Mouse (Mus musculus) limb, embryonic 12.5 days (tissue): Measurements from ENCODE around the gene Aco2. TPM values are rescaled to one million over a fixed set of nuclear protein-coding genes. Genes with fewer than 3 reads are reported as not detected.

Experiments
- ATAC-seq: fragments of 200-750 bp; cut with Nextera tagmentation; 2 replicates; pipeline ENCODE4 v1.8.0; 2017; ENCODE audit warnings: low read depth, moderate TSS enrichment; ENCODE audit not compliant: insufficient number of reproducible peaks, insufficient read depth, low FRiP score, low TSS enrichment
- H3K27ac ChIP-seq: fragments of 300-500 bp; sonication (generic); 2 replicates; pipeline ENCODE4 v1.5.1; 2016; ENCODE audit warnings: mild to moderate bottlenecking, moderate library complexity
- H3K27me3 ChIP-seq: fragments of 300-500 bp; sonication (generic); 2 replicates; pipeline ENCODE4 v1.6.1; 2016; ENCODE audit warnings: mild to moderate bottlenecking, moderate library complexity
- H3K36me3 ChIP-seq: fragments of 300-500 bp; sonication (generic); 2 replicates; pipeline ENCODE4 v1.6.1; 2016; ENCODE audit warnings: mild to moderate bottlenecking, moderate library complexity
- H3K4me1 ChIP-seq: fragments of 300-500 bp; sonication (generic); replicated peaks from 2 replicates; pipeline ENCODE4 v1.6.1; 2016
- H3K4me2 ChIP-seq: fragments of 300-500 bp; sonication (generic); 2 replicates; pipeline ENCODE4 v1.6.1; 2016; ENCODE audit warnings: mild to moderate bottlenecking, moderate library complexity
- H3K4me3 ChIP-seq: fragments of 300-500 bp; sonication (generic); replicated peaks from 2 replicates; pipeline ENCODE4 v1.5.1; 2016; ENCODE audit warnings: mild to moderate bottlenecking
- H3K9ac ChIP-seq: fragments of 300-500 bp; sonication (generic); replicated peaks from 2 replicates; pipeline ENCODE4 v1.6.1; 2016; ENCODE audit warnings: mild to moderate bottlenecking, moderate library complexity
- H3K9me3 ChIP-seq: fragments of 300-500 bp; sonication (generic); 2 replicates; pipeline ENCODE4 v1.6.1; 2016; ENCODE audit warnings: mild to moderate bottlenecking, moderate library complexity
- WGBS: fragments of 180-500 bp; shearing (Covaris S2); methylation state at CpG from one replicate; pipeline ENCODE4 v1.1.7; 2016; 5-methylcytosine and 5-hydroxymethylcytosine counted together
- polyA plus RNA-seq: library from polyadenylated mRNA; unstranded; fragments of >200 nt; fragmentation: Nextera tagmentation; extraction: Ambion mirVana; gene quantifications from 2 replicates; pipeline ENCODE4 v1.2.1, GENCODE M21; 2016

Gene Aco2
- polyA plus RNA-seq, 1 experiment from 2014 or later = 139 TPM

DNA sequence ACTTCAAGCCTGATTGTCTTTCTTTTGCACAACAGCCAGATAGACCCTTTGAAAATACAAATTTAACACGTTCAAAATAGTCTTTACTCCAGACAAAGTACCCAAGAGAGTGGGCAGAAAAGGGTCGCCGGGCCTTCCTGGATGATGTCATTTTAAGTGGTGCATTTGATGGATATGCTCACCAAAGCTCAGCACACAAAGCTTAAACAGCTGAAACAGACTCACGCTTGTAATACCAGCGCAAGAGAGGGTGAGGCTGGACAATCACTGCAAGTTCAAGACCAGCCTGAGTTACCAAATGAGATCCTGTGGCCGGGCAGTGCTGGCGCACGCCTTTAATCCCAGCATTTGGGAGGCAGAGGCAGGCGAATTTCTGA, 54.3 kb downstream of the Aco2 start:
- Histone ChIP-seq H3K4me2 (peak overlapping the region; percentile 97), H3K9me3 (no peaks in the 10 kb centered on the region), H3K27ac (0 out of 2 replicates have a peak overlapping the region, but pooled peaks have one; percentile 9), H3K9ac (0 out of 2 replicates have a peak overlapping the region, but pooled peaks have one; percentile 18), H3K4me3 (peak overlapping the region; percentile 72), H3K27me3 (no peaks in the 10 kb centered on the region), H3K4me1 (peaks cover 16% of the 10 kb centered on the region), H3K36me3 (no peaks in the 10 kb centered on the region)
- no peak for ATAC-seq
- 37% methylated on average over 9 of the region's 9 CpGs for WGBS

DNA sequence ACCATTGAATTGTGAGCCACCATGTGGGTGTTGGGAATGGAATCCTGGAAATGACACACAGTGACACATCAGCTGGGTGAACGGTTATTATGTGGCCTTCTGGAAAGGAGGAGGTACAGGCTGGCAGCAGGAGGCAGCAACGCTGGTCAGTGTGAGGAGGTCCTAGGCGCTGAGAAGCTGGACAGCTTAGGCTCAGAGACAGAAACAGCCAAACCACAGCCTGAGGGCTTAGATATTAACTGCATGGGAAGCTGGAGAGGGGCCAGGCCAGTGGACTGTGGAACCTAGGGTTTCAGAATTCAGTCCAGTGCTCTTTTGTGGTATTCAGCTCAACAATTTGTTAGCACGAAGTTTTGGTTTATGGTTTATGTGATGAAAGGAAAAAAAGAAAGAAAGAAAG, 55.6 kb downstream of the Aco2 start:
- Histone ChIP-seq H3K4me1 (peaks cover 16% of the 10 kb centered on the region), H3K27ac (no peak overlapping the region), H3K9me3 (no peaks in the 10 kb centered on the region), H3K27me3 (no peaks in the 10 kb centered on the region), H3K36me3 (no peaks in the 10 kb centered on the region), H3K9ac (no peak overlapping the region), H3K4me2 (no peak overlapping the region), H3K4me3 (no peak overlapping the region)
- ATAC-seq = no peak
- WGBS = 57% methylated on average over 4 of the region's 4 CpGs

DNA sequence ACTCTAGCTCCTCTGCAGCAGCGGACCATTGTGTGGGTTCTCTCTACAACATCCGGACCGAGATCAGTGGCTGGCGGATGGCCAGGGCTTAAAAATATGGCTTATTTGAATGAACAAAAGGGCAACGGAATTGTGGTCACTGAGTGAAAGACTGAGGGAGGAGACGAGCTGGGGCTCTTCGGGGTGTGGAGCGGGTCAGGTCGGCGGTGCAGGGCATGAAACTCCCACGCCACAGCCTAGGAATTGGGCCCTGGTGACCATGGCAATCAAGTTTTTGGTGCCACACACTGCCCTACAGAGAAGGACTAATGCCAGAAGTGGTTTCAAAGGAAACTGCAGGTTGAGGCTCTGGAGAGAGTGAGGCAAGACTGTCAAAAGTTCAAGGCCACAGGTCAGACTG, 56.2 kb downstream of the Aco2 start:
- no peak for ATAC-seq
- H3K27ac ChIP-seq = no peak overlapping the region
- 80% methylated on average over 11 of the region's 11 CpGs for WGBS

DNA sequence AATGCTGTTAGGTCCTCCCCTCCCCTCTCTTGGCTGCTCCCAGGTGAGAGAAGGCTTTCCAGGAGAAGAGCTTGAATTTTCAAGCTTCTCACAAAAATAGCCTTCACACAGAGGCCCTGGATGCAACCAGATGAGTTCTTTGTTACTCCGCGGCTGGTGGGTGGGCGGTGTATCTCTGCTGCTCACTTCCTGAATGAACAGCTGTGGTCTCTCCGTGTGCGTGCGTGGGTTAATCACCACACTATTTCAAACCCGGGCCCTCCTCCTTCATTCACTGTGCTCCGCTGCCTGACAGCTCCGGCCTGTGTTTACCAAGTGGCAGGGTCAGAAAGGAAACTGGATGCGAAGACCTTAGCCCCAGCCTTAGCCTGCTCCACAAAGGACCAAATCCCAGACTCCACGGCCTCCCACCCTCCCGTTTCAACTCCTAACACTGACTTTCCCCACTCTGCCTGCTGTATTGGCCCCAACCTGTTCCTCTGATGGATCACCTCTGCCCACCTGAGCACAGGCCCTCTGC, 60.9 kb downstream of the Aco2 start:
- no peak overlapping the region for H3K9ac ChIP-seq
- no peak overlapping the region for H3K4me3 ChIP-seq
- H3K27ac ChIP-seq = no peak overlapping the region; the same call in 1 of the 2 replicates
- H3K9me3 ChIP-seq = no peaks in the 10 kb centered on the region
- no peak overlapping the region for H3K4me2 ChIP-seq
- WGBS = 47% methylated on average over 12 of the region's 12 CpGs
- peaks cover 22% of the 10 kb centered on the region for H3K4me1 ChIP-seq
- no peaks in the 10 kb centered on the region for H3K36me3 ChIP-seq
- ATAC-seq = no peak
- H3K27me3 ChIP-seq = peaks cover 7% of the 10 kb centered on the region

More for the DNA sequence above, 56.2 kb downstream of the Aco2 start:
- Histone ChIP-seq H3K4me3 (no peak overlapping the region), H3K9me3 (no peaks in the 10 kb centered on the region), H3K4me1 (peaks cover 16% of the 10 kb centered on the region), H3K27me3 (no peaks in the 10 kb centered on the region), H3K4me2 (no peak overlapping the region), H3K36me3 (no peaks in the 10 kb centered on the region), H3K9ac (no peak overlapping the region)

DNA sequence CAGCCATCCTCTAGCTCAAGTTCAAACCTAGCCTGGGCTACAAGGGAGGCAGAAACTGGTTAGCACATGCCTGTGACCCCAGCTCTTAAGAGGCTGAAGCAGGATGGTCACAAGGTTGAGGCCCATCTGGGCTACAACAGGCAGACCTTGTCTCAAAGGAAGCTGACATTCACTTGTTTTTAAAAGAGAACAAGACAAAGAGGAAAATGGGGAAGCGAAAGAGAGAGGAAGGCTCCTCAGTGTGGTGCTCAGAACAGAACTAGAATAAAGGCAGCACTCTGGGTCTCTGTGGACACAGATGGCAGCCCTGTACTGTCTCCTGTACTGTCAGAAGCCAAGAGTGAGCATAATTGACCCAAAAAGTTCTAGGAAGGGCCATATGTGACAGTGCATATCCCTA, 61.9 kb downstream of the Aco2 start:
- no peak overlapping the region for H3K9ac ChIP-seq
- WGBS = 93% methylated on average over 1 of the region's 1 CpGs

DNA sequence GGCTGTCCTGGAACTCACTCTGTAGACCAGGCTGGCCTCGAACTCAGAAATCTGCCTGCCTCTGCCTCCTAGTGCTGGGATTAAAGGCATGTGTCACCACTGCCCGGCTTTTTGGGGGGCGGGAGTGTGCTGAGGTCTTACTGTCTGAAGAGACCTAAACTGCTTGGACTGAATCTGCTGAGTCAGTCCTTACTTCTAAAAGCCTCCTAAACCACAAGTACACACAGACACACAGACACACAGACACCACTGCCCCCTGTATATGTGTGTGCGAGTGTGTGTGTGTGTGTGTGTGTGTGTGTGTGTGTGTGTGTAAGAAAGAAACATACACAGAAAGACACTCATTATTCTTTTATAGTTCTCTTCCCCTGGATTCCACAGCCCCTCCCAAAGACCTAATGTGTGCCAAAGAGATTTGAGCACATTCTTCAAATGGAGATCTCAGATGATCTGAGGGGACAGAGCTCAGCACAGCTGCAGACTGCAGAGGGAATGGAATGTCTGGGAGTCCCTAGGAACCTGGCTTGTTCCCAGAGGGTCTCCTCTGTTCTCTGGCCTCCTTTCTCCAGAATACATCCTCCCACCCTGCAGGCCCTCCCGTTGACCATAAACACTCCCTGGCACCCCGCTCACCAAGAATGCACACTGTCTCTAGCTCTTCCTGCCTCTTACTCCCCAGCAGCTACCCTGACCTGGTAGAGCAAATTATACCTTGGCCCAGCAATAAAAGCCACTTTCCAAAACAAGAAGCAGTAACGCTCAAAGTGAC, 63.9 kb downstream of the Aco2 start:
- Histone ChIP-seq H3K9me3 (no peaks in the 10 kb centered on the region), H3K4me1 (peaks cover 32% of the 10 kb centered on the region), H3K4me2 (peak overlapping the region; percentile 72), H3K4me3 (peak overlapping the region; percentile 49), H3K27me3 (peaks cover 7% of the 10 kb centered on the region), H3K36me3 (no peaks in the 10 kb centered on the region), H3K9ac (peak overlapping the region; percentile 61; the same call in 1 of the 2 replicates), H3K27ac (0 out of 2 replicates have a peak overlapping the region, but pooled peaks have one; percentile 56)
- WGBS = 50% methylated on average over 7 of the region's 7 CpGs
- no peak for ATAC-seq

More for the DNA sequence above, 61.9 kb downstream of the Aco2 start:
- Histone ChIP-seq H3K4me1 (peaks cover 32% of the 10 kb centered on the region), H3K27ac (no peak overlapping the region), H3K4me2 (no peak overlapping the region), H3K4me3 (no peak overlapping the region), H3K9me3 (no peaks in the 10 kb centered on the region), H3K36me3 (no peaks in the 10 kb centered on the region), H3K27me3 (peaks cover 7% of the 10 kb centered on the region)
- no peak for ATAC-seq

DNA sequence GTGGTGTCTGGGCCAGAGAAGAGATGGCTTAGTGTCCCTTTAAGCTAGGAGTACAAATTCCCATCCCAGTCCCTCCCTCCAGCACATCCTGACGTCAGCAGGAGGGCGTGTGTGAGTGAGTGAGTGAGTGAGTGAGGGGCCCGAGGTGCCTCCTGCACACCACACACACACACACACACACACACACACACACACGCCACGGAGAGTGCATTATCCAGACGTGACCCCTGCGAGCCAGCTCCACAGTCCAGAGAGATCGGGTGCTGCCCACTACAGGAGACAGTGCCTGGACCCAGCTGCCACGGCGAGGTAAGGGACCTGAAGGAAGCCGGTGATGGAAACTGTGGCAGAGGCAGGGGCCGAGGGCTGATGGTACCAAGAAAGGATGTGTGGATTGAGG, 64.6 kb downstream of the Aco2 start, which contains the start of gene Csdc2:
Csdc2 (plus strand) TSS at position 81 of the 400 bp plus-strand sequence.
- peak; percentile 55 for ATAC-seq
- H3K4me1 ChIP-seq = peaks cover 32% of the 10 kb centered on the region
- 0 out of 2 replicates have a peak within 1 kb of the TSS, but pooled peaks have one; percentile 56 for H3K27ac ChIP-seq
- WGBS = 0% methylated on average over 12 of the region's 12 CpGs
- H3K4me3 ChIP-seq = peak within 1 kb of the TSS; percentile 49
- H3K9me3 ChIP-seq = no peaks in the 10 kb centered on the region
- H3K27me3 ChIP-seq = peaks cover 7% of the 10 kb centered on the region
- peak within 1 kb of the TSS; percentile 61 for H3K9ac ChIP-seq
- H3K36me3 ChIP-seq = no peaks in the 10 kb centered on the region
- peak within 1 kb of the TSS; percentile 72 for H3K4me2 ChIP-seq

DNA sequence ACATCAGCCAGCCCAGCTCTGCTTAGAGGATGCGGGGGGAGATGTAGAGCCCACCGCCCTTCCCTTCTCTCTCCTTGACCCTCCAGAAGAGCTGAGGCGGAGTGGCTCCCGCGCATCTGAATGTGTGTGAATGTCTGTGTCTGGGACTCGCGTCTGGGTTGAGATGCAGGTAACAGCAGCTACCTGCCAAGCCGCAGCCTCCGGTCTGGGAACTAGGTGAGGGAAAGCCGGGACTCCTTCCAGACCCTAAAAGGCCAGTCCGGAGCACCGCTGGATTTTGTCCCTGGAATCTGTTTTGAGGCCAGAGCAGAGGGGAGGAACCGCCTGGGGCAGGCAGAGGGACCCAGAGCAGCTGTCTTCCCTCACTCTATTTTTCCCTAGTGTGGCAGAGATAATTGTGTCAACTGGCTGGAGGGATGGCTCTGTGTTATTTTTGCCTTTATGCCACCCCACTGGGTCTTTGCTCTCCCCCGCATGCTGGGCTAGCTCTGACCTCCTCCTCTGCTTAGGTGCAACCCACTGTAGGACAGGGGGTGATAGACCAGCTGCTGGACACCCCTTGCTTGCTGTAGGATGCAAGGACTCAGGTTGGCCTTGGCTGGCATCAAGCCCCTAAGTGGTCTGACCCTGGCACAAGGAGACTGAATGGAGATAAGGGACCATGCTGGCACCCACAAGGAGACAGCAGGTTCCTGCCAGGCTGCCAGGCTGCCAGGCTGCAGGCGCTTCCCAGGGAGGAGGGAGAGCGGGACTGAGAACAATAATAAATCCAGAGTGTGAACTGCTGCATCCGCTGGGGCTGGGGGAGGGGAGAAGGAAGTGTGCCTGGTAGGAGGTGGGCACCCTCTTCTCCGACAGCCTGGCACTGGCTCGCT, 65.2 kb downstream of the Aco2 start:
- WGBS = 11% methylated on average over 19 of the region's 19 CpGs
- Histone ChIP-seq H3K4me2 (peak overlapping the region; percentile 72), H3K27me3 (peaks cover 7% of the 10 kb centered on the region), H3K27ac (no peak overlapping the region), H3K4me1 (peaks cover 32% of the 10 kb centered on the region), H3K9me3 (no peaks in the 10 kb centered on the region), H3K36me3 (no peaks in the 10 kb centered on the region), H3K4me3 (peak overlapping the region; percentile 49), H3K9ac (peak overlapping the region; percentile 61)
- peak; percentile 18; the same call in 1 of the 2 replicates for ATAC-seq

DNA sequence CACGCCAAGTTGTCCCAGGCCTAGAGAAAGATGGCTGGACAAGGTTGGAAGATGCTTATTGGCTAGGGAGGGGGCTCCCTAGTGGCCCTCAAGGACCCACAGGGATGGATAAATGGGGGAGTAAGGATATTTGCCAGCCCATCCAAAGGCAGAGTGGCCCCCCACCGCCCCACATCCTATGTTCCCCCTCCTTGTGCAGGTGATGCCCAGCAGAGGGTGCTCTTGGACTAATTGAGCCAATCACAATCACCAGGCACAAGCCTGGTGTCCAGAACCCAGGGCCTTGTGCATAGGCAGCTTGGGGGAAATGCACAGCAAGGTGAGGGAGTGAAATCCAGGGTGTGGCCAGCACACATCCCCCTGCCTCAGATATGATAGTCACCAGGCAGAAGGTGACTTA, 66.1 kb downstream of the Aco2 start:
- Histone ChIP-seq H3K4me3 (no peak overlapping the region), H3K4me2 (no peak overlapping the region; the same call in 1 of the 2 replicates), H3K27me3 (peaks cover 7% of the 10 kb centered on the region), H3K27ac (no peak overlapping the region), H3K9ac (no peak overlapping the region), H3K4me1 (peaks cover 36% of the 10 kb centered on the region), H3K36me3 (no peaks in the 10 kb centered on the region), H3K9me3 (no peaks in the 10 kb centered on the region)
- WGBS = 37% methylated on average over 2 of the region's 2 CpGs
- ATAC-seq = no peak

DNA sequence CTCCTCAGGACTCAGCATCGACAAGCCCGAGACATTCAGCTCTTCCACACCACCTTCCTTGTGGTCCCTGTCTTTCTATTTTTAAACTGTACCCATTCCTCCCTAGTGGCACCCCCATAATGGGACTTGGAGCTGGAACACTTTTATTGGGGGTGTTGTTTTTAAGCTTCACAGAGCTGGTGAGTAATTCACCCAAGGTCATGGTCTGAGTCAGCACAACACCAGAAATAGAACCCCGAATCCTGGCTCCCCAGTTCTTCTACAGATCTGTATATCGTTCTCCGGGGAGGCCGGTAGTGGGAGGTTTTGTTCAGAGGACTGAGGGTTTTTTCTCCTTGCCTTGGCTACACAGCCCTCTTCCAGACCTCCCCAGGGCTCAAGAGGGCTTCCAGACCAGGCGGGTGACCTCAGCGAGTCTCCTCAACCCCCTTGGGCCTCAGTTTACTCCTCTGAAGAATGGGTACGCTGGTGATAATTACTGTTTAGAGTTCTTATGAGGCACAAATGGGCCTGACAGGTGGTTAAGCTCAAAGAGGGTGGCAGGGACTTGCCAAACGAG, 67.1 kb downstream of the Aco2 start:
- H3K27me3 ChIP-seq = peaks cover 7% of the 10 kb centered on the region
- ATAC-seq = no peak
- WGBS = 85% methylated on average over 10 of the region's 10 CpGs

More for the DNA sequence above, 67.1 kb downstream of the Aco2 start:
- Histone ChIP-seq H3K4me3 (no peak overlapping the region), H3K4me2 (no peak overlapping the region), H3K27ac (no peak overlapping the region), H3K9me3 (no peaks in the 10 kb centered on the region), H3K9ac (no peak overlapping the region), H3K36me3 (no peaks in the 10 kb centered on the region), H3K4me1 (peaks cover 40% of the 10 kb centered on the region)
